Mouse (Mus musculus): ENCODE data around the gene Irf2bp1. TPM values are rescaled to one million over a fixed set of nuclear protein-coding genes. Genes with fewer than 3 reads are reported as not detected.

Gene Irf2bp1
- polyA plus RNA-seq (2015; fragmentation: Nextera tagmentation; extraction: Ambion mirVana): 28.0 and 30.4 TPM in 2 replicates

DNA sequence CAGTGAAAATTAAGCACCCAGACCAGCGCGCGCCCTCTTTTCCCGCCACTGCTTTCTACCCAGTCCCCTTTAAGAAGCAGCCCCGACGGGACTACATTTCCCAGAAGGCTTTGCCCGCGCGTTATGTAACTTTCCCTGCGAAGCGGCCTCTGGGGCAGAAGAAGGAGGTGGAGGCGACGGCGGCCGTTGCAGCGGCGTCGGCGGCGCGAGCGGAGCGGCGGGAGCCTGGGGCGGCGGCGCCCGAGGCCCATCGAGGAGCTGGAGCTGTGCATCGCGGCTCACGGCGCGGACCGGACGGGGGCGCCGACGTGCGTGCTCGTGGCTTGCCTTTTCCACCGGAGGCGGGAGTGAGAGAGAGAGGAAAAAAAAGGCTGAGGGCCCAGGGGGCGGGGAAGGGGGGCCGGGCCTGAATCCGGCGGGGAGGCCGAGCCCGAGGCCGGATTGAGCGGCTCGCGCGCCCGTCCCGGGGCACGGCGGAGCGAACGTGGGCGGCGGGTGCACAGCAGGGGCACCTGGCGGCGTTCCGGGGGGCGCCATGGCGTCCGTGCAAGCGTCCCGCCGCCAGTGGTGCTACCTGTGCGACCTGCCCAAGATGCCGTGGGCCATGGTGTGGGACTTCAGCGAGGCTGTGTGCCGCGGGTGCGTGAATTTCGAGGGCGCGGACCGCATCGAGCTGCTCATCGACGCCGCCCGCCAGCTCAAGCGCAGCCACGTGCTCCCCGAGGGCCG lies at the start of gene Irf2bp1:
TSS of gene Irf2bp1 (plus strand) at position 143 of the 729 bp plus-strand sequence.
- Histone ChIP-seq H3K4me1 (replicated peaks; ENCODE audit: control insufficient read depth, insufficient read depth, low read length) (peaks cover 40% of the 10 kb centered on the region), H3K4me3 (replicated peaks; ENCODE audit: low read length) (peak within 1 kb of the TSS; percentile 91)

GRCm38 (mm10) chr7:18957569-18958383 lies 46.1 kb upstream of the Irf2bp1 start:
- H3K4me1 ChIP-seq (replicated peaks; ENCODE audit: control insufficient read depth, insufficient read depth, low read length): peaks cover 29% of the 10 kb centered on the region
- H3K9me3 ChIP-seq (ENCODE audit: control insufficient read depth, low read length): no peaks in the 10 kb centered on the region
- peak; percentile 29 for ATAC-seq
- H3K4me3 ChIP-seq (replicated peaks; ENCODE audit: low read length): peak overlapping the region; percentile 42
- WGBS: under 1% methylated on average over 82 of the region's 107 CpGs
- peak overlapping the region; percentile 20; the same call in 1 of the 2 replicates for H3K27ac ChIP-seq (ENCODE audit: low read length)
- H3K27me3 ChIP-seq (replicated peaks; ENCODE audit: control insufficient read depth, insufficient read depth, low read length): no peaks in the 10 kb centered on the region
- 0 out of 2 replicates have a peak, but pooled peaks cover 4% of the 10 kb centered on the region for H3K36me3 ChIP-seq (ENCODE audit: control insufficient read depth, insufficient read depth)
- H3K4me2 ChIP-seq (ENCODE audit: low read length): peak overlapping the region; percentile 66
- peak overlapping the region; percentile 56 for H3K9ac ChIP-seq (replicated peaks; ENCODE audit: low read depth, low read length)

More for the DNA sequence above, at the start of gene Irf2bp1:
- Histone ChIP-seq H3K9me3 (ENCODE audit: control insufficient read depth, low read length) (no peaks in the 10 kb centered on the region), H3K4me2 (ENCODE audit: low read length) (peak within 1 kb of the TSS; percentile 87), H3K36me3 (ENCODE audit: control insufficient read depth, insufficient read depth) (peaks cover 9% of the 10 kb centered on the region), H3K27me3 (replicated peaks; ENCODE audit: control insufficient read depth, insufficient read depth, low read length) (no peaks in the 10 kb centered on the region), H3K9ac (replicated peaks; ENCODE audit: low read depth, low read length) (peak within 1 kb of the TSS; percentile 88), H3K27ac (ENCODE audit: low read length) (peak within 1 kb of the TSS; percentile 95)
- under 1% methylated on average over 85 of the region's 90 CpGs for WGBS
- ATAC-seq: peak; percentile 78

- Histone ChIP-seq H3K9me3 (ENCODE audit: control insufficient read depth, low read length) (no peaks in the 10 kb centered on the region), H3K36me3 (ENCODE audit: control insufficient read depth, insufficient read depth) (0 out of 2 replicates have a peak, but pooled peaks cover 3% of the 10 kb centered on the region), H3K27ac (ENCODE audit: low read length) (no peak overlapping the region), H3K4me1 (replicated peaks; ENCODE audit: control insufficient read depth, insufficient read depth, low read length) (peaks cover 35% of the 10 kb centered on the region), H3K4me2 (ENCODE audit: low read length) (peak overlapping the region; percentile 66), H3K27me3 (replicated peaks; ENCODE audit: control insufficient read depth, insufficient read depth, low read length) (no peaks in the 10 kb centered on the region), H3K4me3 (replicated peaks; ENCODE audit: low read length) (peak overlapping the region; percentile 42), H3K9ac (replicated peaks; ENCODE audit: low read depth, low read length) (peak overlapping the region; percentile 56)
- peak; percentile 5; the same call in 1 of the 2 replicates for ATAC-seq
- 6% methylated on average over 21 of the region's 21 CpGs for WGBS
Measured at GRCm38 (mm10) chr7:18958384-18958766, 45.5 kb upstream of the Irf2bp1 start.

GRCm38 (mm10) chr7:18959446-18959845 lies 44.4 kb upstream of the Irf2bp1 start:
- Histone ChIP-seq H3K9ac (replicated peaks; ENCODE audit: low read depth, low read length) (no peak overlapping the region), H3K4me1 (replicated peaks; ENCODE audit: control insufficient read depth, insufficient read depth, low read length) (peaks cover 36% of the 10 kb centered on the region), H3K4me2 (ENCODE audit: low read length) (no peak overlapping the region), H3K27ac (ENCODE audit: low read length) (no peak overlapping the region), H3K9me3 (ENCODE audit: control insufficient read depth, low read length) (no peaks in the 10 kb centered on the region), H3K36me3 (ENCODE audit: control insufficient read depth, insufficient read depth) (no peaks in the 10 kb centered on the region), H3K4me3 (replicated peaks; ENCODE audit: low read length) (no peak overlapping the region), H3K27me3 (replicated peaks; ENCODE audit: control insufficient read depth, insufficient read depth, low read length) (no peaks in the 10 kb centered on the region)
- WGBS: 63% methylated on average over 8 of the region's 8 CpGs
- no peak for ATAC-seq

DNA sequence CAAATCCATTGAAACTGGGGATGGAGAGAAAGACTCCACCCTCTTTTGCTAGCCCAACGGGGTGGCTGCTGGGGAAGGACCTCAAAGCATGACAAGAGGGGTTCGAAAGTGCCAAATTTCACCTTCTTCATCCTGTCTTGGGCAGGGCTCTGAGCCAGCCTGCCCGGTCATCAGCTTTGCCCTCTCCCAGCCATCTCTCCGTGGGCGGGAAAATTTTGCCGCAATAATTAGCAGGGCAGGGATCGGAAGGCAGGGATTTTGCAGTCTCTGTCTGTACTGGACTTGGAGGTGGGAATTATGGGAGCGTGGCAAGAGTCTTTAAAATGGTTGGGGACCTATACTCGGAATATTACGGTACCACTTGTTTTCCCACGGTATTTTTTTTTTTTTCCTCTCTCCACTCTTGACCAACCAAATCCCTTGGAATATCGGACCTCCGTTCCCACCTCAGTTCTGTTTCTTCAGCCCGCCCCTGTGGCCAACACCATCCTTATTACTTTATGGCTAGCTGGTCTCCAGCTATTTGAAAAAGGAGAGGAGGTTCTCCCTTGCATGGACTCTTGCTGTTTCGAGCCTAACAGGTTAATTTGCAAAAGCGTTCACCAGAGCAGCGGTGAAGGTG lies 41.6 kb upstream of the Irf2bp1 start:
- no peak for ATAC-seq
- H3K4me1 ChIP-seq (replicated peaks; ENCODE audit: control insufficient read depth, insufficient read depth, low read length): peaks cover 34% of the 10 kb centered on the region
- H3K27me3 ChIP-seq (replicated peaks; ENCODE audit: control insufficient read depth, insufficient read depth, low read length): no peaks in the 10 kb centered on the region
- no peaks in the 10 kb centered on the region for H3K9me3 ChIP-seq (ENCODE audit: control insufficient read depth, low read length)
- H3K27ac ChIP-seq (ENCODE audit: low read length): no peak overlapping the region
- 2% methylated on average over 17 of the region's 17 CpGs for WGBS
- no peaks in the 10 kb centered on the region for H3K36me3 ChIP-seq (ENCODE audit: control insufficient read depth, insufficient read depth)
- peak overlapping the region; percentile 21 for H3K4me3 ChIP-seq (replicated peaks; ENCODE audit: low read length)
- H3K4me2 ChIP-seq (ENCODE audit: low read length): peak overlapping the region; percentile 34
- no peak overlapping the region; the same call in 1 of the 2 replicates for H3K9ac ChIP-seq (replicated peaks; ENCODE audit: low read depth, low read length)

DNA sequence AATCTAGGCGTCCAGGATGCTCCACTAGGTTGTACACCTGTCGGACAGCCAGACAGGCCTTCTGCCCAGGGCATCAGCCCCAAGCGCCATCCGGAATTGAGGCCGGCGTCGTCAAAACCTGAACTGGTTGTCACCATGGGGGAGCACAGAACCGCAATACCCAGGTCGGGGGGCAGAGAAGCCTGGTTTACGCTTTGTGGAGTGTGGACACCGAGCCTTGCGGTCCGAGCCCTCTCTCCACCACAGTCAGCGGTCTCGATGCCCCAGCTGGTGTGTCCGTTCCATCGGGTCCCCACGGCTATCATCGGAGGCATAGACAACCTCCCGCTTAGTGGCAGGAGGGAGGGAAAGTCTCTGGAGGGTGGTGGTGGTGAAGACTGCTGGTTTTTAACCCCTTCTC lies 41.0 kb upstream of the Irf2bp1 start:
- no peak for ATAC-seq
- Histone ChIP-seq H3K9ac (replicated peaks; ENCODE audit: low read depth, low read length) (peak overlapping the region; percentile 0; the same call in 1 of the 2 replicates), H3K27me3 (replicated peaks; ENCODE audit: control insufficient read depth, insufficient read depth, low read length) (no peaks in the 10 kb centered on the region), H3K4me1 (replicated peaks; ENCODE audit: control insufficient read depth, insufficient read depth, low read length) (peaks cover 29% of the 10 kb centered on the region), H3K9me3 (ENCODE audit: control insufficient read depth, low read length) (no peaks in the 10 kb centered on the region), H3K27ac (ENCODE audit: low read length) (no peak overlapping the region), H3K4me3 (replicated peaks; ENCODE audit: low read length) (peak overlapping the region; percentile 21), H3K36me3 (ENCODE audit: control insufficient read depth, insufficient read depth) (no peaks in the 10 kb centered on the region), H3K4me2 (ENCODE audit: low read length) (peak overlapping the region; percentile 34)
- WGBS: 5% methylated on average over 20 of the region's 20 CpGs

DNA sequence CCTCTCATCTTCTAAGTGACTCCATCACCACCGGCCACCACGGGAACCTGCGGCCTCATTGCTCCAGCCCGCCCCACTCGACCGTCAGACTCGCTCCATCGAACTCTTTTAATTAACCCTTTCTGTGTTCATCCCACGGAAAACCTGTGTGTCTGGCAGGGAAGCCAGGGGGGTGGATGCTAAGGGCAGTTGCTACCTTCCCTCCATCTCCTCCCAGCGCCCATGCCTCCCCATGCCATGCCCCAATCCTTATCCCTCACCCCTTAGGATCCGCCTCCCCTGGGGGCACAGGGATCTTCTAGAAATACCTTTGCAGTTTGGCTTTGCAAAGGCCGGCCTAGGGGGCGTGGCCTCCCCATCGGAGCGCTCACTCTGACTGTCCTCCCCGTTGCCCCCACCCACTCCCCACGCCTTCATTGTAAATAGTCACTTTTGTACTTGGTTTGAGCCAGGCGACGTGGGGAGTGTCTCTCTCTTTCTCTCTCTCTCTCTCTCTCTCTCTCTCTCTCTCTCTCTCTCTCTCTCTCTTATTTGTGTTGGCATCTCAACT lies 40.5 kb upstream of the Irf2bp1 start:
- Histone ChIP-seq H3K4me3 (replicated peaks; ENCODE audit: low read length) (no peak overlapping the region), H3K36me3 (ENCODE audit: control insufficient read depth, insufficient read depth) (no peaks in the 10 kb centered on the region), H3K4me2 (ENCODE audit: low read length) (peak overlapping the region; percentile 34; the same call in 1 of the 2 replicates), H3K27ac (ENCODE audit: low read length) (no peak overlapping the region), H3K9me3 (ENCODE audit: control insufficient read depth, low read length) (no peaks in the 10 kb centered on the region), H3K27me3 (replicated peaks; ENCODE audit: control insufficient read depth, insufficient read depth, low read length) (no peaks in the 10 kb centered on the region), H3K4me1 (replicated peaks; ENCODE audit: control insufficient read depth, insufficient read depth, low read length) (peaks cover 23% of the 10 kb centered on the region), H3K9ac (replicated peaks; ENCODE audit: low read depth, low read length) (no peak overlapping the region; the same call in 1 of the 2 replicates)
- no peak for ATAC-seq
- WGBS: 4% methylated on average over 19 of the region's 19 CpGs

DNA sequence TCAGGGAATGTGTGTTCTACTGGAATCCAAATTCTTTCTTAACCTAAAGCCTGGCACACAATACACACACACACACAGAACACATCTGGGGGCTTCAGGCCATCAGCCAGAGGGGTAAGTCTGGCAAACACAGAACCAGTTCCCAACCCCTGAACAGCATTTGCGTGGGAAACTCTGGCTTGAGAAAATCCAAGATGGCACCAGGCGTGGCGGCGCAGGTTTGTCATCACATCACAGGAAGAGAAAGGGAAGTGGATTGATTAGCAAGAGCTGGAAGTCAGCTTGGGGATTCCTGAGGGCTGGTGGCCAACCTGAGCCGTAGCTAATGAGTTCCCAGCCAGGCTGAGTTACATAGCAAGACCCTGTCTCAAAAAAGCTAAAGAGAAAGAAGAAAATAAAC lies 38.5 kb upstream of the Irf2bp1 start:
- no peak overlapping the region for H3K4me3 ChIP-seq (replicated peaks; ENCODE audit: low read length)
- no peak for ATAC-seq
- H3K4me2 ChIP-seq (ENCODE audit: low read length): no peak overlapping the region
- H3K36me3 ChIP-seq (ENCODE audit: control insufficient read depth, insufficient read depth): no peaks in the 10 kb centered on the region
- peaks cover 20% of the 10 kb centered on the region for H3K4me1 ChIP-seq (replicated peaks; ENCODE audit: control insufficient read depth, insufficient read depth, low read length)
- no peak overlapping the region for H3K27ac ChIP-seq (ENCODE audit: low read length)
- H3K9me3 ChIP-seq (ENCODE audit: control insufficient read depth, low read length): no peaks in the 10 kb centered on the region
- H3K27me3 ChIP-seq (replicated peaks; ENCODE audit: control insufficient read depth, insufficient read depth, low read length): no peaks in the 10 kb centered on the region
- 81% methylated on average over 5 of the region's 5 CpGs for WGBS
- no peak overlapping the region for H3K9ac ChIP-seq (replicated peaks; ENCODE audit: low read depth, low read length)

Measured in forebrain, embryonic 16.5 days (tissue).